Mouse (Mus musculus) spleen, adult 2 months (tissue): ENCODE measurements around the gene LTO1.

Source experiments
- CTCF ChIP-seq: fragments of 200-500 bp; IDR thresholded peaks from 2 replicates; pipeline ENCODE4 v1.5.1; 2011; ENCODE audit warnings: mild to moderate bottlenecking, inconsistent platforms; ENCODE audit not compliant: insufficient read depth, insufficient read length, insufficient replicate concordance; ENCODE audit errors: extremely low read depth
- POLR2A ChIP-seq: fragments of 200-500 bp; IDR thresholded peaks from 2 replicates; pipeline ENCODE4 v1.6.1; 2011; ENCODE audit warnings: low read depth, low read length, inconsistent platforms

- TF ChIP-seq CTCF (no peak), POLR2A (no peak)
These were observed 31.8 kb upstream of the LTO1 start for GRCm38 (mm10) chr7:144883106-144883505.
